Mouse (Mus musculus) heart, postnatal 0 days (tissue): ENCODE measurements around the gene Elf4. TPM values are rescaled to one million over a fixed set of nuclear protein-coding genes. Genes with fewer than 3 reads are reported as not detected.

ENCODE experiments used
- ATAC-seq: fragments of 200-750 bp; cut with Nextera tagmentation; 2 replicates; pipeline ENCODE4 v1.8.0; 2017; ENCODE audit warnings: low read depth, moderate number of reproducible peaks, moderate library complexity; ENCODE audit not compliant: insufficient read depth
- DNase-seq: peaks from one replicate; pipeline ENCODE4 v3.0.0-alpha.2; 2016; ENCODE audit warnings: low spot score
- H3K27ac ChIP-seq: fragments of 300-500 bp; sonication (generic); 2 replicates; pipeline ENCODE4 v1.5.1; 2014; ENCODE audit warnings: low read depth, mild to moderate bottlenecking
- H3K27me3 ChIP-seq: fragments of 300-500 bp; sonication (generic); 2 replicates; pipeline ENCODE4 v1.6.1; 2014; ENCODE audit warnings: low read length, mixed read lengths; ENCODE audit not compliant: control insufficient read depth, insufficient read depth
- H3K36me3 ChIP-seq: fragments of 300-500 bp; sonication (generic); replicated peaks from 2 replicates; pipeline ENCODE4 v1.6.1; 2014; ENCODE audit warnings: low read length, mixed read lengths; ENCODE audit not compliant: control insufficient read depth, insufficient read depth
- H3K4me1 ChIP-seq: fragments of 300-500 bp; sonication (generic); 2 replicates; pipeline ENCODE4 v1.6.1; 2014; ENCODE audit warnings: antibody characterized with exemption; ENCODE audit not compliant: control insufficient read depth, insufficient read depth
- H3K4me2 ChIP-seq: fragments of 300-500 bp; sonication (generic); 2 replicates; pipeline ENCODE4 v1.6.1; 2014; ENCODE audit warnings: low read depth, mild to moderate bottlenecking, low read length, moderate library complexity
- H3K4me3 ChIP-seq: fragments of 300-500 bp; sonication (generic); 2 replicates; pipeline ENCODE4 v1.5.1; 2014; ENCODE audit warnings: low read depth, low read length
- H3K9ac ChIP-seq: fragments of 300-500 bp; sonication (generic); replicated peaks from 2 replicates; pipeline ENCODE4 v1.6.1; 2014; ENCODE audit warnings: low read depth, low read length, mixed read lengths
- H3K9me3 ChIP-seq: fragments of 300-500 bp; sonication (generic); replicated peaks from 2 replicates; pipeline ENCODE4 v1.6.1; 2016; ENCODE audit warnings: low read length; ENCODE audit not compliant: control insufficient read depth
- CTCF ChIP-seq: IDR thresholded peaks from 2 replicates; pipeline ENCODE4 v1.5.1; 2016; ENCODE audit warnings: antibody characterized with exemption, control low read depth, low read depth
- EP300 ChIP-seq: IDR thresholded peaks from 2 replicates; pipeline ENCODE4 v1.6.1; 2016; ENCODE audit warnings: antibody characterized with exemption, low read depth
- WGBS: fragments of 180-500 bp; shearing (Covaris S2); extraction: QIAGEN DNeasy Blood & Tissue Kit; methylation state at CpG from one replicate; pipeline ENCODE4 v1.1.7; 2014; 5-methylcytosine and 5-hydroxymethylcytosine counted together
- polyA plus RNA-seq: library from polyadenylated mRNA; unstranded; fragments of >200 nt; fragmentation: Nextera tagmentation; extraction: Ambion mirVana; gene quantifications from 2 replicates; pipeline ENCODE4 v1.2.1, GENCODE M21; 2015
- total RNA-seq: library from RNA; depleted of rRNA; stranded (reverse); fragments of >200 nt; gene quantifications from 2 replicates; pipeline ENCODE4 v1.2.3, GENCODE M21; 2014; ENCODE audit warnings: low replicate concordance

The Elf4 gene
- total and polyA plus RNA-seq, 2 experiments from 2014 or later = 4.6 to 12.3 TPM

GRCm38 (mm10) chrX:48435477-48435900, 27.4 kb downstream of the Elf4 start:
- Histone ChIP-seq H3K27ac (no peak overlapping the region; the same call in 1 of the 2 replicates), H3K4me1 (peaks cover 7% of the 10 kb centered on the region; the same call in 1 of the 2 replicates), H3K9me3 (no peaks in the 10 kb centered on the region), H3K9ac (no peak overlapping the region), H3K4me2 (no peak overlapping the region), H3K4me3 (no peak overlapping the region), H3K36me3 (no peaks in the 10 kb centered on the region), H3K27me3 (no peaks in the 10 kb centered on the region)
- TF ChIP-seq CTCF (no peak), EP300 (no peak)
- ATAC-seq (no peak), DNase-seq (no peak)
- 39% methylated on average over 9 of the region's 9 CpGs for WGBS

- WGBS = 82% methylated on average over 1 of the region's 1 CpGs
Measured at GRCm38 (mm10) chrX:48434251-48434650, 28.7 kb downstream of the Elf4 start.

GRCm38 (mm10) chrX:48433527-48433899, 29.4 kb downstream of the Elf4 start:
- H3K9me3 ChIP-seq = no peaks in the 10 kb centered on the region
- no peaks in the 10 kb centered on the region for H3K27me3 ChIP-seq
- TF ChIP-seq EP300 = no peak
- no peak for TF ChIP-seq CTCF
- H3K4me1 ChIP-seq = 0 out of 2 replicates have a peak, but pooled peaks cover 2% of the 10 kb centered on the region
- peak overlapping the region; percentile 34; the same call in 1 of the 2 replicates for H3K27ac ChIP-seq
- H3K4me3 ChIP-seq = no peak overlapping the region; the same call in 1 of the 2 replicates
- H3K36me3 ChIP-seq = no peaks in the 10 kb centered on the region
- 44% methylated on average over 6 of the region's 6 CpGs for WGBS
- DNase-seq (no peak), ATAC-seq (no peak)
- H3K4me2 ChIP-seq = 0 out of 2 replicates have a peak overlapping the region, but pooled peaks have one; percentile 15
- no peak overlapping the region for H3K9ac ChIP-seq

More at GRCm38 (mm10) chrX:48434251-48434650, 28.7 kb downstream of the Elf4 start:
- Histone ChIP-seq H3K27me3 (no peaks in the 10 kb centered on the region), H3K4me3 (no peak overlapping the region), H3K27ac (no peak overlapping the region), H3K4me1 (peaks cover 7% of the 10 kb centered on the region; the same call in 1 of the 2 replicates), H3K9me3 (no peaks in the 10 kb centered on the region), H3K9ac (no peak overlapping the region), H3K4me2 (no peak overlapping the region), H3K36me3 (no peaks in the 10 kb centered on the region)
- no peak for ATAC-seq
- TF ChIP-seq CTCF (no peak), EP300 (no peak)
- no peak for DNase-seq

- DNase-seq (no peak), ATAC-seq (no peak)
- Histone ChIP-seq H3K9me3 (no peaks in the 10 kb centered on the region), H3K4me3 (no peak overlapping the region; the same call in 1 of the 2 replicates), H3K27ac (peak overlapping the region; percentile 34; the same call in 1 of the 2 replicates), H3K36me3 (no peaks in the 10 kb centered on the region), H3K27me3 (no peaks in the 10 kb centered on the region), H3K4me2 (0 out of 2 replicates have a peak overlapping the region, but pooled peaks have one; percentile 15), H3K9ac (no peak overlapping the region), H3K4me1 (0 out of 2 replicates have a peak, but pooled peaks cover 4% of the 10 kb centered on the region)
- WGBS = 63% methylated on average over 15 of the region's 15 CpGs
- no peak for TF ChIP-seq CTCF
- no peak for TF ChIP-seq EP300
Measured at GRCm38 (mm10) chrX:48432599-48433526, 30.1 kb downstream of the Elf4 start.

- no peaks in the 10 kb centered on the region for H3K36me3 ChIP-seq
- no peak for TF ChIP-seq CTCF
- TF ChIP-seq EP300 = no peak
- H3K4me3 ChIP-seq = no peak overlapping the region
- H3K4me1 ChIP-seq = 0 out of 2 replicates have a peak, but pooled peaks cover 11% of the 10 kb centered on the region
- DNase-seq = no peak
- H3K9ac ChIP-seq = no peak overlapping the region
- no peaks in the 10 kb centered on the region for H3K27me3 ChIP-seq
- H3K9me3 ChIP-seq = no peaks in the 10 kb centered on the region
- no peak overlapping the region for H3K4me2 ChIP-seq
- peak overlapping the region; percentile 43 for H3K27ac ChIP-seq
- ATAC-seq = peak; percentile 22; the same call in 1 of the 2 replicates
- WGBS = 35% methylated on average over 6 of the region's 6 CpGs
Measured at GRCm38 (mm10) chrX:48429538-48429937, 33.4 kb downstream of the Elf4 start.
